Mouse (Mus musculus): ENCODE data around the gene Gm9970. TPM values are rescaled to one million over a fixed set of nuclear protein-coding genes. Genes with fewer than 3 reads are reported as not detected.
A peak's percentile ranks its signal among the peaks of the same experiment; 100 is the strongest.

Gene Gm9970
- polyA plus RNA-seq (2015; fragmentation: Nextera tagmentation; extraction: Ambion mirVana), result 0.44 TPM in 1 of 2 replicates, not detected in the other

DNA sequence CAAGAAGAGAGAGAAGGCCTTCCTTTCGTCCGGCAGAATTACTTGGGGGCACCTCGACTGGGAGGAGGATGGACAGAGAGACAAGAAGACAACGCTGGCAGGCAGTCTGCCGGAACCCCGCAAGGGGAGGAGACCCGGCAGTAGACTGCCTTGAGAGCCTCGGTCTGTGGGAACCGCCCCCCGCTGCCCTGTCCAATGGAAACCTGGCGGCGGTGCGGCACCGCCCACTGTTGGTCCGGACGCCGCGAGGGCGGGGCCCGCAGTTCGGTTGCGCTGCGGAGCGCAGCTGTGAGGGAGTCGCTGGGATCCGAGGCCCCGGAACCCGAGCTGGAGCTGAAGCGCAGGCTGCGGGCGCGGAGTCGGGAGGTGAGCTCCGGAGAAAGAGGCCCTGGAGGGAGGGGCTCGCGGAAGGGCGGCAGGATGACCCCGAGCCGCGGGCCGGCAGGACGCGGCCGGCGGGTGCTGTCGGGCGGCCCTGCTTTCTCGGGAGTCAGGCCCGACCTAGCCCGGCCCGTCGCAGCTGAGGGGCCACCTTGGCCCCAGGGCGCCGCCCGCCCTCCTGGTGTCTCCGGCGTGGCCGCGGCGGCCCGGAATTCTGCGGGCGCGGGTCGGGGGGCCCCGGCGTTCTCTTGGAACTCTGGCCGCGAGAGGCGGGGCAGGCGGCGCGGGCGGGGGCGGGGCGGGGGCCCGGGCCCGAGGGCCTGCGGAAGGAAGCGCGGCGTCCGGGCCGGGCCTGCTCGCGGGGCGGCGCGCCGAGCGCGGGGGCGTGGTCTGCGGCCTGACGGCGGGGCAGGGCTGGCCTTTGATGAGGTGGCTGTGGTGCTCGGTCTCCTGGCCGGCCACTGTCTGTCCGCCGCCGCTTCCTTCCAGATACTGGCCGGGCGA lies at the start of gene Gm9970, which contains the start of gene Nrbp1:
TSS of gene Gm9970 (minus strand) at position 596 of the 885 bp plus-strand sequence.
TSS of gene Nrbp1 (plus strand) at position 228 of the 885 bp plus-strand sequence.
- Histone ChIP-seq H3K4me3 (peak within 1 kb of the TSS; percentile 92), H3K9ac (peak within 1 kb of the TSS; percentile 94), H3K9me3 (replicated peaks) (peaks cover 8% of the 10 kb centered on the region; the same call in 1 of the 2 replicates), H3K4me2 (peak within 1 kb of the TSS; percentile 89), H3K27me3 (no peaks in the 10 kb centered on the region), H3K36me3 (ENCODE audit: poor library complexity, severe bottlenecking) (peaks cover 23% of the 10 kb centered on the region), H3K4me1 (peaks cover 16% of the 10 kb centered on the region), H3K27ac (peak within 1 kb of the TSS; percentile 95)
- under 1% methylated on average over 49 of the region's 103 CpGs for WGBS
- ATAC-seq, result peak; percentile 99

- H3K4me1 ChIP-seq, result peaks cover 31% of the 10 kb centered on the region
- H3K4me2 ChIP-seq, result peak overlapping the region; percentile 84
- H3K36me3 ChIP-seq (ENCODE audit: poor library complexity, severe bottlenecking), result peaks cover 36% of the 10 kb centered on the region
- H3K9me3 ChIP-seq (replicated peaks), result no peaks in the 10 kb centered on the region
- WGBS, result 84% methylated on average over 3 of the region's 3 CpGs
- no peaks in the 10 kb centered on the region for H3K27me3 ChIP-seq
- no peak overlapping the region for H3K9ac ChIP-seq
- peak overlapping the region; percentile 52; the same call in 1 of the 2 replicates for H3K4me3 ChIP-seq
- ATAC-seq, result no peak
- no peak overlapping the region for H3K27ac ChIP-seq
These were observed 48.7 kb upstream of the Gm9970 start for GRCm38 (mm10) chr5:31289626-31290230.

DNA sequence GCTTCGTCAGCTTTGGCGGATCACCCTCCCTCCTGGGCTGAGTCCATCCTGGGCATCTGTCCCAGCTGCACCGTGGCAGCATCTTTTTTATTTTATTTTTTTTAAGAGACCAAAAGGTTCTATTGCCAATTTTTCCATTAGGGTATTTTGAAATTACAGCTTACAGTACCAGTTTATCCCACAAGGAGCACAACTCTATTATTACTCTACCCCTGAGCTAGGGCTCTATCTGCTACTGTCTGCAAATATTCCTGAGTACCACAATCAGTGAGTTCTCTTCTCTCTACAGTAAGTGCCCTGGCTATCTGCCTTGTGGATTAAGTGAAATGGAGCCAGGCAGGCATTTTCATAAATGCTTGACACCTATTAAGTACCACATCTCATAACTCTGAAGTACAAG lies 47.6 kb upstream of the Gm9970 start:
- WGBS, result 73% methylated on average over 3 of the region's 3 CpGs
- H3K4me1 ChIP-seq, result peaks cover 21% of the 10 kb centered on the region
- no peak for ATAC-seq
- H3K9me3 ChIP-seq (replicated peaks), result no peaks in the 10 kb centered on the region
- no peak overlapping the region for H3K4me3 ChIP-seq
- H3K36me3 ChIP-seq (ENCODE audit: poor library complexity, severe bottlenecking), result peaks cover 45% of the 10 kb centered on the region
- no peaks in the 10 kb centered on the region for H3K27me3 ChIP-seq
- H3K4me2 ChIP-seq, result no peak overlapping the region
- no peak overlapping the region for H3K27ac ChIP-seq
- no peak overlapping the region for H3K9ac ChIP-seq

DNA sequence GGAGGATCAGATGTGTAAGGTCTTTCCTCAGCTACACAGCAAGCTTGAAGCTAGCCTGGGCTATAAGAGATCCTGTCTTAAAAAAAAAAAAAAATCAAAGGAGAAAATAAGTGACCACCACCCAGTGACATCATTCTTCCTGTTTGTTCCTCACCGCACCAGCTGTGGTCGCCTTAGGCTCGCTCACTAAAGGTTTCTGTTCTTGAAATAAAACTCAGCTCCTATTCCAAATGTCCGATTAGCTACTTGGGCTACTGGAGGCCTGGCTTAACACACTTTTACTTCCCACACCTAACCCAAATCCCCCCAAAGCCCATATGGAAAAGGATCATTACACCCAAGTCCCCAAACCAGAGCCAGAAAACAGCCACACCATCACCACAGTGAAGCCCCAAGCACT lies 47.2 kb upstream of the Gm9970 start:
- Histone ChIP-seq H3K4me3 (no peak overlapping the region), H3K9ac (no peak overlapping the region), H3K36me3 (ENCODE audit: poor library complexity, severe bottlenecking) (peaks cover 45% of the 10 kb centered on the region), H3K27me3 (no peaks in the 10 kb centered on the region), H3K4me2 (no peak overlapping the region), H3K27ac (no peak overlapping the region), H3K4me1 (peaks cover 18% of the 10 kb centered on the region), H3K9me3 (replicated peaks) (no peaks in the 10 kb centered on the region)
- WGBS, result 86% methylated on average over 4 of the region's 4 CpGs
- no peak for ATAC-seq

GRCm38 (mm10) chr5:31279245-31279988 lies 38.4 kb upstream of the Gm9970 start:
- Histone ChIP-seq H3K27ac (no peak overlapping the region), H3K9me3 (replicated peaks) (no peaks in the 10 kb centered on the region), H3K9ac (no peak overlapping the region), H3K4me1 (no peaks in the 10 kb centered on the region), H3K27me3 (no peaks in the 10 kb centered on the region), H3K4me2 (no peak overlapping the region), H3K36me3 (ENCODE audit: poor library complexity, severe bottlenecking) (peaks cover 95% of the 10 kb centered on the region), H3K4me3 (no peak overlapping the region)
- ATAC-seq, result no peak
- 89% methylated on average over 20 of the region's 20 CpGs for WGBS

- no peak for ATAC-seq
- H3K27ac ChIP-seq, result no peak overlapping the region
- H3K27me3 ChIP-seq, result no peaks in the 10 kb centered on the region
- no peak overlapping the region for H3K9ac ChIP-seq
- no peaks in the 10 kb centered on the region for H3K4me1 ChIP-seq
- no peak overlapping the region for H3K4me3 ChIP-seq
- WGBS, result 78% methylated on average over 6 of the region's 6 CpGs
- H3K4me2 ChIP-seq, result no peak overlapping the region
- H3K9me3 ChIP-seq (replicated peaks), result no peaks in the 10 kb centered on the region
- peaks cover 76% of the 10 kb centered on the region for H3K36me3 ChIP-seq (ENCODE audit: poor library complexity, severe bottlenecking)
These were observed 32.0 kb upstream of the Gm9970 start for GRCm38 (mm10) chr5:31273018-31273417.

- 35% methylated on average over 6 of the region's 6 CpGs for whole genome bisulfite sequencing
- Histone ChIP-seq H3K9ac (no peak overlapping the region), H3K9me3 (replicated peaks) (no peaks in the 10 kb centered on the region), H3K4me1 (no peaks in the 10 kb centered on the region), H3K27me3 (no peaks in the 10 kb centered on the region), H3K4me2 (no peak overlapping the region), H3K27ac (no peak overlapping the region), H3K4me3 (no peak overlapping the region), H3K36me3 (ENCODE audit: poor library complexity, severe bottlenecking) (peaks cover 89% of the 10 kb centered on the region)
- ATAC-seq, result no peak
These were observed 26.7 kb upstream of the Gm9970 start for GRCm38 (mm10) chr5:31267686-31268085.

GRCm38 (mm10) chr5:31266101-31266500 lies 25.1 kb upstream of the Gm9970 start:
- Histone ChIP-seq H3K27me3 (no peaks in the 10 kb centered on the region), H3K4me1 (no peaks in the 10 kb centered on the region), H3K27ac (no peak overlapping the region), H3K36me3 (ENCODE audit: poor library complexity, severe bottlenecking) (peaks cover 93% of the 10 kb centered on the region), H3K9me3 (replicated peaks) (no peaks in the 10 kb centered on the region), H3K9ac (no peak overlapping the region), H3K4me3 (no peak overlapping the region), H3K4me2 (no peak overlapping the region)
- ATAC-seq, result no peak
- WGBS, result 88% methylated on average over 7 of the region's 7 CpGs

GRCm38 (mm10) chr5:31257616-31258015 lies 16.6 kb upstream of the Gm9970 start:
- ATAC-seq, result no peak
- H3K27me3 ChIP-seq, result no peaks in the 10 kb centered on the region
- no peak overlapping the region for H3K4me2 ChIP-seq
- H3K9me3 ChIP-seq (replicated peaks), result no peaks in the 10 kb centered on the region
- H3K36me3 ChIP-seq (ENCODE audit: poor library complexity, severe bottlenecking), result peaks cover 90% of the 10 kb centered on the region
- WGBS, result 94% methylated on average over 11 of the region's 11 CpGs
- H3K4me3 ChIP-seq, result no peak overlapping the region
- H3K9ac ChIP-seq, result no peak overlapping the region
- no peaks in the 10 kb centered on the region for H3K4me1 ChIP-seq
- H3K27ac ChIP-seq, result no peak overlapping the region

GRCm38 (mm10) chr5:31255971-31256370 lies 14.9 kb upstream of the Gm9970 start:
- H3K36me3 ChIP-seq (ENCODE audit: poor library complexity, severe bottlenecking), result peaks cover 90% of the 10 kb centered on the region
- no peak overlapping the region for H3K4me2 ChIP-seq
- no peak overlapping the region for H3K4me3 ChIP-seq
- ATAC-seq, result no peak
- no peak overlapping the region for H3K27ac ChIP-seq
- H3K27me3 ChIP-seq, result no peaks in the 10 kb centered on the region
- WGBS, result 85% methylated on average over 2 of the region's 2 CpGs
- H3K9me3 ChIP-seq (replicated peaks), result no peaks in the 10 kb centered on the region
- peaks cover 12% of the 10 kb centered on the region for H3K4me1 ChIP-seq
- H3K9ac ChIP-seq, result no peak overlapping the region

DNA sequence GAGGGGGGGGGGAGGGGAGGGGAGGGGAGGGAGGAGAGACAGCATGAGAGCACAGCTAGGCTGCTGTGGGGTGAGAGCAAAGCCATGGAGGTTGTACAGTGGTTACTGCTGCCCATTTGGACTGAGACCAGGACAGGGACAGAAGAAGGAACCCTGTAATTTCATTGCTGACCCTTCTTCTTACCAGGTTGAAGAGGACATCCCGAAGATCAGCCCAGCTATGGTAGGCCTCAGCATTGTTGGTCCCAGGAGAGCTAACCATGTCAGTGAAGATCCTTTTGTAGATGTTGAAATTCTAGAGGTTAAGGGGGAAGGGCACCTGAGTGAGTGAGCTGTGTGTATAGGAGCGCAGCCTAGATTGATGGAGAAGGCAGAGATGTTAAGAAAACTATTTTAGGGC lies 14.3 kb upstream of the Gm9970 start:
- ATAC-seq, result no peak
- no peaks in the 10 kb centered on the region for H3K9me3 ChIP-seq (replicated peaks)
- H3K4me3 ChIP-seq, result no peak overlapping the region
- H3K4me2 ChIP-seq, result no peak overlapping the region
- H3K36me3 ChIP-seq (ENCODE audit: poor library complexity, severe bottlenecking), result peaks cover 90% of the 10 kb centered on the region
- H3K27ac ChIP-seq, result no peak overlapping the region
- no peaks in the 10 kb centered on the region for H3K27me3 ChIP-seq
- H3K9ac ChIP-seq, result no peak overlapping the region
- 90% methylated on average over 2 of the region's 2 CpGs for WGBS
- peaks cover 13% of the 10 kb centered on the region for H3K4me1 ChIP-seq

GRCm38 (mm10) chr5:31254901-31255300 lies 13.9 kb upstream of the Gm9970 start:
- Histone ChIP-seq H3K9ac (no peak overlapping the region), H3K4me3 (no peak overlapping the region), H3K4me1 (peaks cover 13% of the 10 kb centered on the region), H3K36me3 (ENCODE audit: poor library complexity, severe bottlenecking) (peaks cover 90% of the 10 kb centered on the region), H3K27me3 (no peaks in the 10 kb centered on the region), H3K27ac (no peak overlapping the region), H3K4me2 (no peak overlapping the region), H3K9me3 (replicated peaks) (no peaks in the 10 kb centered on the region)
- no peak for ATAC-seq
- WGBS, result 90% methylated on average over 8 of the region's 8 CpGs

Data from forebrain, embryonic 13.5 days (tissue).